Mouse (Mus musculus) embryonic fibroblast, embryonic 13.5 days (primary cell): ENCODE results near the gene Serpinb6c. TPM values are rescaled to one million over a fixed set of nuclear protein-coding genes. Genes with fewer than 3 reads are reported as not detected.
A peak's percentile ranks its signal among the peaks of the same experiment; 100 is the strongest.

ENCODE experiments used
- H3K27ac ChIP-seq: 2 replicates; pipeline ENCODE4 v1.5.1; 2012; ENCODE audit warnings: low read length, control low read depth, inconsistent platforms; ENCODE audit not compliant: insufficient read depth
- H3K4me1 ChIP-seq: 2 replicates; pipeline ENCODE4 v1.6.1; 2011; ENCODE audit warnings: low read length; ENCODE audit not compliant: control insufficient read depth, insufficient read depth
- H3K4me3 ChIP-seq: 2 replicates; pipeline ENCODE4 v1.5.1; 2011; ENCODE audit warnings: mild to moderate bottlenecking, control low read depth, low read length; ENCODE audit not compliant: insufficient read depth
- CTCF ChIP-seq: IDR thresholded peaks from 2 replicates; pipeline ENCODE4 v1.5.1; 2011; ENCODE audit warnings: mild to moderate bottlenecking, control low read depth, low read length, moderate library complexity, borderline replicate concordance; ENCODE audit not compliant: insufficient read depth
- POLR2A ChIP-seq: IDR thresholded peaks from 2 replicates; pipeline ENCODE4 v1.6.1; 2011; ENCODE audit warnings: low read depth, mild to moderate bottlenecking, control low read depth, low read length, moderate library complexity
- polyA plus RNA-seq: library from polyadenylated mRNA; stranded (reverse); fragments of >200 nt; gene quantifications from 2 replicates; pipeline ENCODE4 v1.2.4, GENCODE M21; 2011; ENCODE audit warnings: low read depth; ENCODE audit not compliant: missing spikeins, insufficient read length

Serpinb6c gene
- polyA plus RNA-seq, 1 experiment = not detected

DNA sequence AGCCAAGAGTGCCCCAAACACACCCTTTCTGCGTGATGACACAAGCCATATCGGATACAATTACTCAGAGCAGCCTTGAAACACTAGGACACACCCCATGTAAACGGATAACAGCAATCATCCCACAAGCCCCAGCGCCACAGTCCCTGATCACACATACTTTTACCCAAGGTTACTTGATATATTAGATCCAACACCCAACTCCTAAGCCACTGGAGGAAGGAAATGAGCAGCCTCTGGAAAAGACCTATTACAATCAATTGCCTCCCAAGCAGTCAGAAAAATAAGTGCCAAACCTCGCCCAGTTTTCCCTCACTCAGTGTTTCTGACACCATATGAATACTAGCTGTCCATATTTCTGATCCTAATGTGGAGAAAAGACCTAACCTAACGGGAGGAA is 29.2 kb upstream of the Serpinb6c start:
- H3K4me1 ChIP-seq = peaks cover 14% of the 10 kb centered on the region
- TF ChIP-seq CTCF (no peak), POLR2A (no peak)
- H3K4me3 ChIP-seq = peak overlapping the region; percentile 75
- H3K27ac ChIP-seq = no peak overlapping the region; the same call in 1 of the 2 replicates

DNA sequence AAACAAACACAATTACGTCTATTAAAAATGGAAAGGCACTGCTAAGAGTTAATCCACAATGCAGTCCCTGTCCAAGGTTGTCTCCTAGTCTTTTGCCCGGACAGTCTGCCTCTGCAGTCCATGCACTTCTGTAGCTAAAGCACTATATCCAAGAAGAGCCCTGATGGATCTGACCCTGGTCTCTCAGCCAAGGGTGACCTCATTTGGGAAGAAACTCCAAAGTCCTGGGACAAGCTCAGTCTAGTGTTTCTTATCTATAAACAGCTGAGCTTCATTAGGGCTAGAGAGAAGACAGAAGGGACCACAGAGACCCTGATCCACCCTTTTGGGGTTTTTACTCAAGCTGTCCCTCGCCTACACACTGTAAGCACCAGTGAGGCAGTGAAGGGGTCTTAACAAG is 25.4 kb upstream of the Serpinb6c start:
- Histone ChIP-seq H3K4me3 (no peak overlapping the region), H3K27ac (no peak overlapping the region), H3K4me1 (peaks cover 14% of the 10 kb centered on the region)
- TF ChIP-seq POLR2A (no peak), CTCF (no peak)

DNA sequence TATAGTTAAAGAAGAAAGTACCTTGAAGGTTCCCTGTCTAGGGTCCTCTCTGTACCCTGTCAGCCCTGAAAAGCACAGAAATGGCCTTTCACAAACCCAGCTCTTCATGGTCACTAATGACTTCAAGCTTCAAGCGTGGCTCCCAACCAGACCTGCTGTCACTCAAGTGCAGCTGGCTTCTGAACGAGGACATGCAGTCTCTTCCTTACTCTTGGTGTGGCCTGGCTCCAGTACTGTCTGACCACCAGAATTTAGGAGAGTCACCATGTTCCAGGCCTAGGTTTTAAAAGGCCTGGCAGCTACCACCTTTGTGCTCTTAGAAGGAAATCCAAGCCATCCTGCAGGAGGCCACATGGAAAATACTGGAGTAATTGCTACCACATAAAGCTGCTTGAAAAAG is 24.8 kb upstream of the Serpinb6c start:
- TF ChIP-seq CTCF = no peak
- no peak for TF ChIP-seq POLR2A

DNA sequence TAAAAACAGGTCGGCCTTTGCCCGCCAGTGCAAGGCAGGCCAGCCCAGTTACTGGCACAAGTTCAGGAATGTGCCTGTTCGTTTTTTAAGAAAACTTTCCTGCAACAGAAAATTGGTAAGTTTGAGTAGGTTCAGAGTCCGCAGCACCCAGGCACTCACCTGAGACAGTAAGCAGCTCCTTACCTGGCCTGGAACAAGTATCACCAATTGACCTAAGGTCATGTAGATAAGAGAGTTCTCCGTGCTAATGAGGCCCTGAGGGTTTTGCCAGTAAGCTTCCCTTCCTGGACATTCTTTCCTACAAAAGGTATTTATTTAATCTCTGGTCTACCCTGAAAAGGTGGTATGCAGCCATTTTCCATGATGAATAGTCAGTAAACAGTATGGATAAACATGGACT is 16.2 kb upstream of the Serpinb6c start:
- no peak for TF ChIP-seq CTCF
- no peak for TF ChIP-seq POLR2A
- Histone ChIP-seq H3K4me3 (no peak overlapping the region), H3K4me1 (no peaks in the 10 kb centered on the region), H3K27ac (no peak overlapping the region)

More for the DNA sequence above, 24.8 kb upstream of the Serpinb6c start:
- Histone ChIP-seq H3K27ac (no peak overlapping the region), H3K4me3 (no peak overlapping the region), H3K4me1 (peaks cover 14% of the 10 kb centered on the region)

DNA sequence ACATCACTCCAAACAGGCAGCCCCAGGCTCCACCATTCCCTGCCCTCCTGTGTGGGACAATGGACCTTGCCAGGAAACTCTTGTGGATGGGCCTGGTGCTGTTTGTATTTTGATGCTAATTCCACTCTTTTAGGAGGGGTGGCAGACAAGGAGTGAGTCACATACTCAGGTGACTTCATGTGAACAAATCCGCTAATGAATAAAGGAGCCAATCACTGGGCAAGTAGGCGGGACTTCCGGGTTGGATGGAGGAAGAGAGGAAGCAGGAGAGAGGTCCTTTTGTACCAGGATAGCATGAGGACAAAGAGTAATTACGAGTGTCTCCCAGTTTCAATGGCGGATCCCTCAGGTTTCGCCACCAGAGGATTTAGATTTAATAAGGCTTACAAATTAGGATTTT is 15.5 kb upstream of the Serpinb6c start:
- Histone ChIP-seq H3K4me3 (no peak overlapping the region), H3K27ac (no peak overlapping the region), H3K4me1 (no peaks in the 10 kb centered on the region)
- TF ChIP-seq POLR2A = no peak
- no peak for TF ChIP-seq CTCF

DNA sequence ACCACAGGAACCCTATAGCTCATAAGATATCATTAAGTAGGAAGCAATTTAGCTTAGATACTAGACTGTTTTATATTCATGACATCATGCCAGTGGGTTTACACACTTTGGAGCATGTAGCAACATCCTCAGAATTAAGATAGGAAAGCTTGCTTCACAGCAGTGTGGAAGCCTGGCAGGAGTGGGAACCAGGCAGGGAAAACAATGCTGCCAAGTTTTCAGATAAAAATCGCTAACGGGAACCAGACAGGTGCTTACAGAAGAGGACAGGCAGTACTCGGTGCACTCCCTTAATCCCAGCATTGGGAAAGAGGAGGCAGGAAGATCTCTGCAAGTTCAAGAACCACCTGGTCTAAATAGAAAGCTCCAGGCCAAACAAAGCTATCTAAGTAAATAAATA is 1.3 kb upstream of the Serpinb6c start:
- no peak overlapping the region for H3K27ac ChIP-seq
- no peak for TF ChIP-seq POLR2A
- no peak for TF ChIP-seq CTCF
- H3K4me3 ChIP-seq = no peak overlapping the region
- H3K4me1 ChIP-seq = no peaks in the 10 kb centered on the region

DNA sequence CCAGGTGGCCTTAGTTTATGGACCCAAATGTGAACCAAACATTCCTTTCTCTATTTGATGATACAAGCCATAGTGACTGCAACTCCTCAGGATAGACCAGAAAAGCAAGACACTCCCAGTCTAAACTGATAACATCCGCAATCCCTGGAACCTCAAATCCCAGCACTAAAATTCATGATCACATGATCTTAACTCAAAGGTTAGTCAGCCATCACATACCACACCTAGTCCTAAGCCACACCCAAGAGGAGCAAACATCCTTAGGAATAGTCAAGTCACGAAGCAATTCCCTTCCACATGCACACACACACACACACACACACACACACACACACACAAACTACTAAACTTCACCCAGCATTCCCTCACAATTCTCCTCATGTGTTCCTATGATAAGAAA is 2.2 kb downstream of the Serpinb6c start:
- H3K4me3 ChIP-seq = no peak overlapping the region
- no peak overlapping the region for H3K27ac ChIP-seq
- TF ChIP-seq POLR2A = no peak
- no peak for TF ChIP-seq CTCF
- no peaks in the 10 kb centered on the region for H3K4me1 ChIP-seq

DNA sequence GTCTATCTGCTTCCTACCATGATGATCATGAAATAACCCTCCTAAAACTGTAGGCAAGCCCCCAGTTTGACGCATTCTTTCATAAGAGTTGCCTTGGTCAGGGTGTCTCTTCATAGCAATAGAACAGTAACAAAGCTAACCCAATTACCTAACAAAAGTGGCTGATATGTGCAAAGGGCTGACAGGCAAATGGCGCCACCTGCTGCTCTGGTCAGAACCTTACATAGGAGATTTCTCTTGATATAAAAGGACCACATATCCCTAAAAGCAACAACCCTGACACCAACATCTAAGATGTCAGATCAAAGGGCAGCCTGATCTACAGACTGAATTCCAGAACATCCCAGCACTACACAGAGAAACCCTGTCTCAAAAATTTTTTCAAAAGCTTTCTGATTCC is 11.3 kb downstream of the Serpinb6c start:
- no peak for TF ChIP-seq POLR2A
- TF ChIP-seq CTCF = peak; percentile 61; the same call in 1 of the 2 replicates
- no peak overlapping the region for H3K27ac ChIP-seq
- no peak overlapping the region for H3K4me3 ChIP-seq
- H3K4me1 ChIP-seq = no peaks in the 10 kb centered on the region

DNA sequence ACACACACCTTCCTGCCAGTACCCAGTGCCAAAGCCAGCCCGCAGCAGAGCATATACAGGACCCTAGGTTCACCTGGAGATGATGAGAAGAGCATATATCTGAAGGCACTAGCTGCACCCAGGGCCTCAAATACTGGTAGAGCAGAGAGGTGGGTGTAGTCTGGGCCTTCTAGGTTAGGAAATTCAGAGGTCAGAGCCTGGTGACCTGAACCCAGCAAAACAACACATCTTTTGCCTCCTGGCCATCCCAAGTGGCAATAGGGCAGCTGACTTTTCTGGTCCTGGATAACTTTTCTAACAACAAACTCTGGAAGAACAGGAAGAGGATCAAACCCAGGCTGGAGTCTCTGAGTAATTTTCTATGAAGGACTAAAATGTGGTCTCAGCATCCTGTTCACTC is 62.2 kb downstream of the Serpinb6c start, which contains the start of gene Serpinb6e:
Gene Serpinb6e, minus strand, starts transcription at position 101 of the 400 bp plus-strand sequence.
- Histone ChIP-seq H3K4me3 (no peak within 1 kb of the TSS), H3K27ac (no peak within 1 kb of the TSS), H3K4me1 (no peaks in the 10 kb centered on the region)
- TF ChIP-seq CTCF = no peak
- no peak for TF ChIP-seq POLR2A

DNA sequence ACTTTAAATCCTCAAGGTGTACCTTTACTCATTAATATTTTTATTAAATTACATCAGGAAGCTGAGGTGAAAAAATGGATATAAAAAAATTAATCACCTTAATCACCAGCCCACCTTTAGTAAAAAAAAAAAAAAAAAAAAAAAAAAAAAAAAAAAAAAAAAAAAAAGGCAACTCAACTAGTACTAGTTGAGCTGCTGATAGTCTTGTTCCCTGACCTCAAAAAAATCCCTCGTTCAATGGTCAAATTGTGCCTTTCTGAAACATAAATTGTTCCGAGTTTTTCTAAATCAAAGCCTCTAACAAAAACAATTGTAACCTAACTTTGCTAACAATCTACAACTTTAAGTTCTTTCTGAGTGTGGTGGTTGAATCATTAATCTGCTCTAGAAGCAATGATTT is 74.8 kb downstream of the Serpinb6c start:
- H3K4me1 ChIP-seq = no peaks in the 10 kb centered on the region
- no peak overlapping the region for H3K27ac ChIP-seq
- no peak overlapping the region for H3K4me3 ChIP-seq
- TF ChIP-seq POLR2A (no peak), CTCF (no peak)

Other genes starting within 250 kb of the Serpinb6c start
- gene Serpinb6d, start 244.3 kb downstream of the Serpinb6c start, polyA plus RNA-seq = not detected in 2 replicates
- not detected in 2 replicates for gene Serpinb6e, start 62.3 kb downstream of the Serpinb6c start, polyA plus RNA-seq
- 20.9 and 22.2 TPM in 2 replicates for gene Nqo2, start 59.0 kb upstream of the Serpinb6c start, polyA plus RNA-seq
- gene Ripk1, start 96.7 kb upstream of the Serpinb6c start, polyA plus RNA-seq = 41.2 and 43.4 TPM in 2 replicates
- gene Serpinb6a, start 97.1 kb upstream of the Serpinb6c start, polyA plus RNA-seq = 299 and 405 TPM in 2 replicates
- gene Bphl, start 131.9 kb upstream of the Serpinb6c start, polyA plus RNA-seq = 38.4 and 45.9 TPM in 2 replicates
- gene Tubb2a, start 172.3 kb upstream of the Serpinb6c start, polyA plus RNA-seq = 137 and 139 TPM in 2 replicates
- gene Tubb2b, start 224.8 kb upstream of the Serpinb6c start, polyA plus RNA-seq = 146 and 176 TPM in 2 replicates